13 mouse cellular contexts compared by ENCODE assay signal in genomic region chr5:106119584-106119983, GRCm38 (mm10).
"Had no signal": no experiment of that assay in that cellular context is flagged by ENCODE, and none has a peak within 500 bp of the region (broad histone marks: within the 10 kb centered on the region; RNA-seq: fewer than 3 reads in every experiment).

No protein-coding gene starts in this region.

- H3K4me2 ChIP-seq: limb, embryonic 13.5 days; midbrain, embryonic 15.5 days; neural tube, embryonic 13.5 days had no signal

- H3K27ac ChIP-seq: hindbrain, postnatal 0 days; limb, embryonic 13.5 days; liver, embryonic 14.5 days; midbrain, embryonic 10.5 days; midbrain, embryonic 15.5 days; neural tube, embryonic 13.5 days had no signal

- H3K27me3 ChIP-seq: limb, embryonic 13.5 days; midbrain, embryonic 15.5 days; neural tube, embryonic 13.5 days had no signal

- H3K36me3 ChIP-seq: limb, embryonic 13.5 days; midbrain, embryonic 10.5 days; midbrain, embryonic 15.5 days; neural tube, embryonic 13.5 days had no signal

- ATAC-seq: hindbrain, postnatal 0 days; midbrain, embryonic 15.5 days had no signal

- H3K4me3 ChIP-seq: limb, embryonic 13.5 days; midbrain, embryonic 10.5 days; midbrain, embryonic 15.5 days; neural tube, embryonic 13.5 days had no signal

- DNase-seq: kidney, adult 2 months; kidney, postnatal 14 days; layer of hippocampus, postnatal 36 days; retina, postnatal 1 day; right cerebral cortex, postnatal 4 days; spleen, adult 18-20 months; thymus, postnatal 4 days had no signal

- H3K9ac ChIP-seq: limb, embryonic 13.5 days; liver, embryonic 14.5 days; midbrain, embryonic 15.5 days; neural tube, embryonic 13.5 days had no signal

- H3K9me3 ChIP-seq: limb, embryonic 13.5 days; midbrain, embryonic 10.5 days; midbrain, embryonic 15.5 days; neural tube, embryonic 13.5 days had no signal
